Mouse (Mus musculus): ENCODE measurements around the gene 2310030G06Rik.

2310030G06Rik gene

GRCm38 (mm10) chr9:50746214-50746677, at the start of gene 2310030G06Rik:
Gene 2310030G06Rik, minus strand, starts transcription at chr9:50746536.
- in situ Hi-C loops (cut with MboI; ENCODE audit: low sequenced_read_pairs) = no loop called here

GRCm38 (mm10) chr9:50795266-50795665, 48.9 kb upstream of the 2310030G06Rik start:
- in situ Hi-C loops (cut with MboI; ENCODE audit: low sequenced_read_pairs) = no loop called here

GRCm38 (mm10) chr9:50782155-50782554, 35.8 kb upstream of the 2310030G06Rik start:
- in situ Hi-C loops (cut with MboI; ENCODE audit: low sequenced_read_pairs) = no loop called here

- in situ Hi-C loops (cut with MboI; ENCODE audit: low sequenced_read_pairs) = no loop called here
These were observed 29.9 kb upstream of the 2310030G06Rik start for GRCm38 (mm10) chr9:50776162-50776760.

- in situ Hi-C loops (cut with MboI; ENCODE audit: low sequenced_read_pairs) = no loop called here
These were observed 29.4 kb upstream of the 2310030G06Rik start for GRCm38 (mm10) chr9:50775662-50776126.

- in situ Hi-C loops (cut with MboI; ENCODE audit: low sequenced_read_pairs) = no loop called here
These were observed 28.8 kb upstream of the 2310030G06Rik start, which contains the start of the genes Alg9 and 1110032A03Rik for GRCm38 (mm10) chr9:50774991-50775612. Gene Alg9, plus strand, starts transcription at chr9:50775019. Gene 1110032A03Rik, minus strand, starts transcription at chr9:50775520.

- in situ Hi-C loops (cut with MboI; ENCODE audit: low sequenced_read_pairs) = no loop called here
These were observed 27.7 kb upstream of the 2310030G06Rik start for GRCm38 (mm10) chr9:50774026-50774462.

- in situ Hi-C loops (cut with MboI; ENCODE audit: low sequenced_read_pairs) = no loop called here
These were observed 23.7 kb upstream of the 2310030G06Rik start for GRCm38 (mm10) chr9:50770011-50770410.

GRCm38 (mm10) chr9:50768107-50769002, 22.0 kb upstream of the 2310030G06Rik start, which contains the start of gene Fdxacb1:
Gene Fdxacb1, plus strand, starts transcription at chr9:50768236.
- in situ Hi-C loops (cut with MboI; ENCODE audit: low sequenced_read_pairs) = no loop called here

GRCm38 (mm10) chr9:50767531-50768106, 21.3 kb upstream of the 2310030G06Rik start:
- in situ Hi-C loops (cut with MboI; ENCODE audit: low sequenced_read_pairs) = no loop called here

- in situ Hi-C loops (cut with MboI; ENCODE audit: low sequenced_read_pairs) = no loop called here
These were observed 17.0 kb upstream of the 2310030G06Rik start for GRCm38 (mm10) chr9:50763331-50763730.

GRCm38 (mm10) chr9:50761520-50762243, 15.3 kb upstream of the 2310030G06Rik start:
- in situ Hi-C loops (cut with MboI; ENCODE audit: low sequenced_read_pairs) = no loop called here

GRCm38 (mm10) chr9:50756711-50757110, 10.4 kb upstream of the 2310030G06Rik start:
- in situ Hi-C loops (cut with MboI; ENCODE audit: low sequenced_read_pairs) = no loop called here

GRCm38 (mm10) chr9:50753947-50754346, 7.6 kb upstream of the 2310030G06Rik start:
- in situ Hi-C loops (cut with MboI; ENCODE audit: low sequenced_read_pairs) = no loop called here

- in situ Hi-C loops (cut with MboI; ENCODE audit: low sequenced_read_pairs) = no loop called here
These were observed 6.7 kb upstream of the 2310030G06Rik start for GRCm38 (mm10) chr9:50752784-50753615.

GRCm38 (mm10) chr9:50752054-50752602, 5.8 kb upstream of the 2310030G06Rik start, which contains the start of gene Hspb2:
Gene Hspb2, minus strand, starts transcription at chr9:50752354.
- in situ Hi-C loops (cut with MboI; ENCODE audit: low sequenced_read_pairs) = no loop called here

GRCm38 (mm10) chr9:50751323-50751722, 5.0 kb upstream of the 2310030G06Rik start, which contains the start of gene Cryab:
Gene Cryab, plus strand, starts transcription at chr9:50751325.
- in situ Hi-C loops (cut with MboI; ENCODE audit: low sequenced_read_pairs) = no loop called here

GRCm38 (mm10) chr9:50750706-50751105, 4.4 kb upstream of the 2310030G06Rik start:
- in situ Hi-C loops (cut with MboI; ENCODE audit: low sequenced_read_pairs) = no loop called here

GRCm38 (mm10) chr9:50745806-50746205, 530 bp downstream of the 2310030G06Rik start:
- in situ Hi-C loops (cut with MboI; ENCODE audit: low sequenced_read_pairs) = no loop called here
